Mouse (Mus musculus): ENCODE results near the gene Gpc1.

The Gpc1 gene

DNA sequence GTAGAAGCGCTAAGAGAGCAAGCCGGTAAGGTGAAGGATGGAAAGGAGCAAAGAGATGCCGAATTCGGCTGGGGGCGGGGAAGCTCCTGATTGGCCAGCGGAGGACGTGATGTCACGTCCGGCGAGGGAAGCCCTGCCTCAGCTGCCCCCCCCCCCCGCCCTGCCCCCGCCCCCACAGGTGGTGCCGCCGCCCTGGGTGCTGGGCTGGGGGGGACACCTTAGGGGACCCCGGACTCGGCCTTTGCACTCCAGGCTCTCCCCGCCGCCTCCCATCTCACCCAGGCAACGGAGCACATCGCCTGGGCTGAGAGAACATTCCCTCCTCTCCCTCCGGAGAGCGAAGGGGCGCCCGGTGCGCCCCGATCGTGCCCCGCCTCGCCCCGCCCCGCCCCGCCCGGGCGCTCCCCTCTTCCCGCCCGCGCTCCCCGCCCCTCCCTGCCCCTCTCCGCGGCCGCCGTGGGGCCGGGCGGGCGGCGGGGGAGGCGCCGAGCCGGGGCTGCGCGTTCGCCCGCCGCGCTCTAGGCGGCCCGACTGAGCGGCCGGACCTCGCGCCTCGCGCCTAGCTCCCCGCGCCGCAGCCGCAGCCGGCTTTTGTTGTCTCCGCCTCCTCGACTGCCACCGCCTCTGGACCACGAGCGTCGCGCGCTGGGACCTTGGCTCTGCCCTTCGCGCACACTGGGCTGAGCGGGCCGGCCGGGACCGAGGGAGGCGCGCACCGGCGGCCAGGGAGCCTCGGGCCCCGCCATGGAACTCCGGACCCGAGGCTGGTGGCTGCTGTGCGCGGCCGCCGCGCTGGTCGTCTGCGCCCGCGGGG is at the start of gene Gpc1:
Gene Gpc1 (plus strand): TSS at position 458 of the 814 bp plus-strand sequence.
- peak; percentile 88 for DNase-seq (ENCODE audit: low spot score)

DNA sequence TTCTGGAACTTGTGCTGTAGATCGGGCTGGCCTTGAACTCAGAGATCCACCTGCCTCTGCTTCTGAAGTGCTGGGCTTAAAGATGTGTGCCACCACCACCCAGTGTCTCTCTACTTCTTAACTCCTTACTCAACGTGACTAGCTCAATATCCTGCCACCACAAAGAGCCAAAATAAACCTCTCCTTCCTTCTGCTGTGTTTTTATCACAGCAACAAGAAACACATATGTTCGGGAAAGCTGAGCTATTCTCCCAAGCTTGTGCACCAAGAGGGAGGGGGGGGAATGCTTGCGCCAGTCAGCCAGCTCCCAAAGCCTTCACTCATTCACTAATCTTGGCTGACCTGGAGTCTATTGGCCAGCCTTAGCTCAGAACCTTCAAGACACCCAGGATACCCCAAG is 49.6 kb upstream of the Gpc1 start:
- no peak for DNase-seq (ENCODE audit: low spot score)

DNA sequence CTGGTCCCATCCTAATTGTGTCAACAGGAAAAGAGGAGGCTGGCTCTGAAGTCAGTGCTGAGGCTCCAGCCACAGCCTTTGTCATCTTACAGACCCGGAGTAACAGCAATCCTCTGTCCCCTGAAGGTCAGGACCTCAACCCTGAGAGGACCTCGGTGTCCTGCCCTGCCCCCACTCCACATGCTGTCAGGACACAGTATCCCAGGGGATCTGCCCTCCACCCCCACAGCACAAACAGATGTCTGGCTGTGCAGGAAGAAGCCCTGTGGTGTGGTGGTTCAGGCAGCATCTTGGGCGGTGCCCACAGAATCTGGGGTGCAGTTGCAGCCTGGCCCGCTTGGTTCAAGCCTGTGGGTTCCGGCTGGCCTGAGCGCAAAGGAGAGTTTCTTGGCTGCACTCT is 48.9 kb upstream of the Gpc1 start:
- DNase-seq (ENCODE audit: low spot score): no peak

DNA sequence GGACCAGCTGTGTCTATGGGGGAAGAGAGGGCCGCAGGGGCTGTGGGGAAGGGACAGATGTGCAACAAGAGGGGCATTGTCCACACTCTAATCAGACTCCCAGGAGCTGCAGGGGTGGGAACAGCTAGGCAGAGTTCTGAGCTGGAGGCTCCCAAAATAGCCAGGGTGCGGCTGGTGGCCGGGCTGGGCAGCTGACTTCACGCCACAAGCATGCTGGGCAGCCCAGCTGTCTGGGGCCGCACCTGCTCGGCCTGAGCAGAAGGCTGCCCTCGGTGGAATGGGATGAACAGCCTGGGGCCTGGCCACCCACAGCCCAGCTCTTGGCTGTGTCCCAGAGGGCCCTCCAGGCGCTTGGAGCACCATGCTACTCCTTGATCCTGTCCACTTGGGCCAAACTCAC is 44.2 kb upstream of the Gpc1 start:
- DNase-seq (ENCODE audit: low spot score): no peak

DNA sequence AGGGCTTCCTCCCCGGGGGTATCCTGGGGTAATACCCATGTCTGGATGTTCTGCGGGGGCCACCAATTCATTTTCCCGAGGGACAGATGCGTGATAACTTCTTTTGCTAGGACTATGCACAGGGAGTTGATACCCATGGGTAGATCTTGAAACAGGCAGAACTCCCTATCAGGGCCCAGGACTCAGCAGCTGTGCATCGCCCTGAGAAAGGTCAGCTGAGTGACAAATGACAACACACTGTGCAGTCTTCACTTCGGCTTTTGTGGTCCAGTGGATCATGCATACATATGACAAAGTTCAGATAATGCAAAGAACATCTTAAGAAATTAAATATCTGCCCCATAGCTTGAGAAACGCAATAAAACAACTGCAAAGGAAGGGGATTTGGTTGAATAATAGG is 43.4 kb upstream of the Gpc1 start:
- no peak for DNase-seq (ENCODE audit: low spot score)

DNA sequence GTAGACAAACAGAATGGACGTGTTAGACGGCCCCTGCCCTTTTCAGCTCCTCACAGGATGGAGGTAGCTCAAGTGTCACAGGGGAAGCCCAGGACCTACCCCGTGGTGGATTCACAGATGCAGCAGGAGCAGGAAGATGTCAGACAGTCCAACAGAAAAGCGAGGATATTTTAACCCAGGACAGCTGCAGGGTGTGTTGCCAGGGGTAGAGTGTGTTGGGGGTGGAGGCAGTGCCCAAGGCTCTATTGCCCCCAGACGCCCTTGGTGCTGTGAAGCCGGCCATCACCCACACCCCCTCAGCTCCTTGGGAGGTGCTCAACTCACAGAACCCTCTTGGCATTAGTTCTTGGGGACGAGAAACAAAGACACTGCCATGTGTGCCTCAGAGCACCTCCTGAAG is 40.8 kb upstream of the Gpc1 start:
- DNase-seq (ENCODE audit: low spot score): no peak

DNA sequence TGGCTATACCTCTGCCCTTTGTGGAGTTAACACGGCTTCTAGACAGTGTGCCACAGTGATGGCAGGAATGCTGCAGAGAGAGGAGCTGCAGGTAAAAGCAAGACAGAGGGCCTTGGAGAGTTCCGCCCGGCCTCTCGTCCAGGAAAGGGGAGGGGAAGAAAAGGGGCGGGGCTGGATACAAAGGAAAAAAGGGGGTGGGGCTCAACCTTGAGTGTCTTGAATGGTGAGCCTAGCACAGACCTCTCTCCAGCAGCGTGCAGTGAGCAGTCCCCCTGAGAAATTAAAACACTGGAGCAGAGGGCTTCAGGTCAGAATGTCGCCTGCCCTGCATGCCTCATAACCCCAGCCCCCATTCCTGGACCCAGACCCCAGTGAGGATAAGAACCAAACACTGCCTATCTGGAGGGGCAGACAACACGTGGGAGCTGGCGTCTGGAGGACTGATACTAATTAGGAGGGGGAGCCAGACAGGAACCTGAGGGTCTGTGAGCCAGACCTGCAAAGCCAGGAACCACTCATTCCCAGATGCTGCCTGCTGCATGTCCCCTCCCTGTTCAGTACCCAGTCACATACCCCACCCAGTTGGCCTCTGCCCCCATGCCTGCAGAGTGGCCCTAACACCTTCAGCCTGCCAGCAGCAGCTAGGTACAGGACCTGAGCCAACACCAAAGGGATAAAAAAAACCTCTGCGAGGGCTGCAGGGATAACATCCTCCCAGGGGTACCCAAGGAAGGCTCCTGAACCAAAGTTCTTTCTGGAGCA is 40.2 kb upstream of the Gpc1 start:
- DNase-seq (ENCODE audit: low spot score): no peak

DNA sequence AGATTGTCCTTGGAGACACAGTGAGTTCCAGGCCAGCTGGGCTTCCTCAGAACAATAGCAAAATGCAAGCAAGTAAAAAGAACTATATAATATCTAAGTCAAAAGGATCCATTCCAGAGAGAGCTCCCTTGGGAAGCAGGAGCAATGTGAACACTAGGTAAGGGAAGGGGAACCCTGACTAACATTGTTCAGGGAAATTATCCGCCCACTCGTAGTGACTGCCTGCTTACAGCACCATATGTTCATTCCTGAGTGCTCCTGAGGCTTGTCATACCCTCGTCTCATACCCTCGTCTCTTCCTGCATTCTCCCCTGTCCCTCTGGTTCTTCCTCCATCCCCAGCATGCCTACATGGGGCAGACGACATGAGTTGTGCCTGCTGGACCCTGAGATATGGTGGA is 37.7 kb upstream of the Gpc1 start:
- no peak for DNase-seq (ENCODE audit: low spot score)

DNA sequence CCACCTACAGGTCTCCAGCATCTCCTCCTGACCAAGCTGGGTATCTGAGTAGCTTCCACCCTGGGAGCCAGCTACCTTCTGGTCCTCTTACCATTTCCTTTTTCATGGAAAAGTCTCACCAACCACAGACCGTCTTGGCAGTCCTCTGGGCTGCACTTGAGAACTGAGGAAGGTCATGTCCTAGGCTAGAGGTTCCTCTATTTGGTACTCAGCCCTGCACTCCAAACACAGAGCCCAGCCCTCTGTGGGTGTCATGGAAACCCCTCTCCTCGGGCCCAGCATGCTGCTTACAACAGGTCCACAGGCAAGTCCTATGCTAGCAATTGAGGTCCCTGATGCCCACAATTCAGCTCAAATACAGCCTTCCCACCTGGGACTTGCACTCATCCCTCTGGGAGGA is 33.0 kb upstream of the Gpc1 start:
- no peak for DNase-seq (ENCODE audit: low spot score)

DNA sequence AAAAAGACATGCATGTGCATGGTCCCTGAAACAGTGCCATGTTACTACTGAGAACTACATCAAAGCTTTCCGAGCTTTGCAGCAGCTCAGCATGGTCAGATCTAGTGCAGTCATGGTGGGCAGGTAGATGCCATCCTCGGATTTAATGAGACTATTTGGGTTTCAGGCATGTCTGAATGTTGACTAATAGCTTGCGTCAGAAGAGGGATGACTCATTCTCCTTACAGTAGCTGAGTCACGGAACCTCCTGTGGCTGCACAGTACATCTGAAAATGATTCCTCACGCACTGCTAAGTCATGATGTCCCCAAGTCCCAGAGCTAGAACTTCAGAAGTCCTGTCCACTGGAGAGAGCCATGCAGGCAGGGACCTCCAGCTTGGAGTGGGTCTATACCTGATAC is 31.8 kb upstream of the Gpc1 start:
- DNase-seq (ENCODE audit: low spot score): no peak

DNA sequence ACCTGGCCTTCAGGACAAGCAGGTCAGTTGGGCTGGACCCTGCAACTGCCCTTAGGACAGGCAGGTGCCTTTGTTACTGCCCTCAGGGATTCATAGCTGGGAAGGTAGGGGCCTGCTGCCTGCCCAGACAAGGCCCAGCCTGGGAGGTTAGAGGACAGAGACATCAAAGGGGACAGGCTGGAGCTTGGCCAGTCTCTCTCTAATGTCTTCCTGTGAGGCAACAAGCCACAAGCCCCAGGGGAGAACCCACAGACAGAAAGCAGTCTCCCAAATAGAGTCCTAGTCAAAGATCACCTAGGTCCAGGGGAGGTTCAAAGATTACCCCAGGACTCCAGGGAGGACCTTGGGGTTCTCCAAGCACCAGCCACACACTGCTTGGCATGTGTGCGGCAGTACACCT is 29.1 kb upstream of the Gpc1 start:
- DNase-seq (ENCODE audit: low spot score): no peak

DNA sequence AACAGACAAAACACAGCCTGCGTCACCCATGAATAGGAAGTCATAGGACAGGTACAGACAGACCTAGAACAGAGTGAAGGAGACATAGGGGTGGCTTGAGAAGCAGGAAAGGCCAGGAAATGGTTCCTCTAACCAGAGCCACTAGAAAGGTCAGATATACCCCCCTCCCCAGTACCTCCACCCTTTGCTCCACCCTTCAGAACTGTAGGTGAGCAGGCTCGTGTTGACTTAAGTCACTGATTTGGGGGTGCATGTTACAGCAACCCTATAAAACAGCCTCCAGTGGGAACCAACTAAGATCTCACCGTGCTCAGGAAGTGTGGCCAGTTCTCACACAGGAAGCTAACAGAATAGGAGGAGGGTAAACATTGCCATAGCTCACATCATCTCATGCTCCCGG is 28.1 kb upstream of the Gpc1 start:
- DNase-seq (ENCODE audit: low spot score): no peak

DNA sequence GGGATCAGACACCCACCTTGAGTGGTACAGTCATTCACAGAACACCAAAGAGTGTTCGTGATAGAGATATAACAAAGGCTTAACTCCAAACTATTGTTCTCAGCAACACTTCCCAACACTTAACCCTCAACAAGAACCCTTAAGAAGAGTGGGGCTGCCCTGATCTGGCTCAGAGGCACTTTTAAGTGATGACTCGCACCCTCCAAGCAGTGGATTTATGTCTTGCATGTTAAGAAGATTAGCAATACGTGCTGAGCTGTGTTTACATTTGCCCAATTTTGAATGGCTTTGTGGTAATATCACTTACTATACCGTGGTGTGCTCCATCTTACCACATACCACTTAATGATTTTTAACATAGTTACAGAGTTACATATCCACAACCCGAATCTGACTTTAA is 26.3 kb upstream of the Gpc1 start:
- DNase-seq (ENCODE audit: low spot score): no peak

DNA sequence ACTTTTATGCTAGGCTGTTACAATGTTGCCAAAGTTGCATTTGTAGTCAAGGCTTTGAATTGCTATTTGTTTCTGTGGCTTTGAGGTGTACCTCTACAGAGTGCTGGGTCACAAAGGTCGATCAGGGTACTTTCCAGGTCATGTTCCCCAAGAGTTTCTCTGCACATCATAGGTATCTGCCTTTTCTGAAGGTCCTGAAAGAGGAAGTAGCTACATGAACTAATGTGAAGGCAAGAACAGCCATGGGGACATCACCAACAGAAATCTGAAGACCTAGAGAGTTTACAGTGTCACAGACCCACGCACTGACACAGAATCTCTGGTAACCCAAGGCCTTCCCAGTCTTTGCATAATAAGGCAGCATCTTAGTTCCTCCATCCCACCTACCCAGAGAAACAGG is 25.6 kb upstream of the Gpc1 start:
- DNase-seq (ENCODE audit: low spot score): no peak

DNA sequence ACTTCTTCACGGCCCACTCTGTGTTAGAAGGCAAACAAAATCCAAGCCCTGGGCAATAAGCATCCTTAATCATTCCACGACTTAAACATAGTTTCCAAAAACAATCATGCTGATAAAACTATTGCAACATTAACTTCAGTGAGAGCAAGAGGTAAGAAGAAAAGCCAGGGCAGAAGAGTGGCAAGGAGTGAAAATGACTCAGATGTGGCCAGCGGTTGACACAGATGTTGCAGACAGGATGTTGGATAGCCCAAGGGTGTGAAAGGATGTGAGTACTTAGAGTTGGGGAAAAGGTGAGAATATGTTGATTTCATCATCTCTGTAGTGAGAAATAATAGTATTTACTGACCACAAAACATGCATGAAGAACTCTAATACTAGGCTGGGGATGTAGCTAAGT is 24.7 kb upstream of the Gpc1 start:
- no peak for DNase-seq (ENCODE audit: low spot score)

DNA sequence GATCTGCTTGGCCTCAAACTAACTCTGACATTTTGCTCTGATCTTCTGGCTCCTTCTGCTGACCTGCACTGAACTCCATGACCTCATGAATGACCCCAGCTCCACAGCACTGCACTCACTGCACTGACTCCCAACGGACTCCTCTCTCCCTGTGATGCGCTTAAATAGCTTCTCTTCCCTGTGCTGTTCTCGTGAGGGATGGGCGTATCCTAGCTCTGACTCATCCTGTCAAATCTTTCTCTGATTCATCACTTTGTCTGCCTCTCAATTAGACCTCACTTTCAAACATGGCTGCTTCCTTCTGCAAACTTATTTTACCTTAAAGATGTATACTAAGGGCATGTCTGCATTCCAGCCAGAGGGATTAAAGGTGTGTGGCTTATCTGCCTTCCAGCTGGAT is 21.8 kb upstream of the Gpc1 start:
- no peak for DNase-seq (ENCODE audit: low spot score)

DNA sequence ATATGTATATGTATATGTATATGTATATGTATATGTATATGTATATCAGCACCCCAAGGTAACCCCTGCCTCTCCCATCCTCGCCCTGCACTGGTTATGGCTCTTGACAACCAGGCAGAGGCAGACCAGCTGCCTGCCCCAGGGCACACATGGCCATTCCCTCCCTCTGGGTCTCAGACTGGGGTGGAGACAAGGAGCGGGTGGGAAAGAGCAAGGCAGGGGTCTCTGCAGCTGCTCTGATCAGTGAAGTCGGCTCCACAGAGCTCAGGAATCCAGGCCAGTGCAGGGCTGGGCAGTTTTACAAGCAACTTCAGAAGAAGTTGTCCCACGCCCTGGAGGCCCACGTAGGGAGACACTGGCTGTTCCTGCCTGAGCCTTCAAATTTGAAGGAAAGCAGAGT is 17.1 kb upstream of the Gpc1 start:
- DNase-seq (ENCODE audit: low spot score): no peak

DNA sequence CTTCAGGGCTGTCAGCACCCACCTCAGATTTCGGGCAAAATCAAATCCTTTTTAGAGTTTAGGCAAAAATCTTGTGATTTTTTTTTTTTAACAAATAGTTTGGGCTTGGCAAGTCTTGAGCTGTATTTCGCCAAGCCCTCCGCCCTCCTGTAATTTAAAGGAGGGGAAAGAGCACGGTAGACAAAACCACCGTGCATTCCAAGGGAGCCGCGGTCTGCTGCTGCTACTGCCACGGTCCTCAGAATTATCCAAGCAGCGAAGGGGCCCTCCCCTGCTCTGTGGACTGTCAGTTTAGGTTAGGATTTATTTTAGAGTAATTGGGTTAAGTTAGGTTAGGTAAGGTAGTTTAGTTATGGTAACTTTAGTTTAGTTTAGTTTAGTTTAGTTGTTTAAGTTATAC is 16.3 kb upstream of the Gpc1 start:
- DNase-seq (ENCODE audit: low spot score): no peak

DNA sequence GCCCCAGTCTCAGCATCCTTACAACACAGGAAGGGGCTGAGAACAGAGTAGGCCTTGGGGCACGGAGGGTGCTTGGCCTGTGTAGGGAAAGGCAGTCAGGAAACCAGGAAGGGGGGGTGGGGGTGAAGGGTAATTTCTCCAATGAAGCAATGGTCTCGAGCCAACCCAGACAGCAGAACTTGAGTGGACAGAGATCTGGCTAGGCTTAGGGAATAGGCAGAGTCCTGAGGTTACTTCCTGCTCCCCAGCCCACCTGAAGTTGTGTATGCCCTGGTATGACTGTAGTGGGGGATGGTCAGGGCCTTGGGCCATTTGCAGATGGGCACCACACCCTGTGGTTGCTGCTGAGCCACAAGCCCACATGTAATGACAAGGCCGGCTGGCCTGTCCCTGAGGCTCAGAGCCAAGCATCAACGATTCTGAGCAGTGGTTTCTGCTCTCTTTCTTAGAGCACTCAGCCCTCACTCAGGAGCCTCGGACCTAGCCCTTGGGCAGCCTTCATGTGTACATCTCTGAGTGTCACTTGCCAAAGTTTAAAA is 15.6 kb upstream of the Gpc1 start:
- DNase-seq (ENCODE audit: low spot score): no peak

DNA sequence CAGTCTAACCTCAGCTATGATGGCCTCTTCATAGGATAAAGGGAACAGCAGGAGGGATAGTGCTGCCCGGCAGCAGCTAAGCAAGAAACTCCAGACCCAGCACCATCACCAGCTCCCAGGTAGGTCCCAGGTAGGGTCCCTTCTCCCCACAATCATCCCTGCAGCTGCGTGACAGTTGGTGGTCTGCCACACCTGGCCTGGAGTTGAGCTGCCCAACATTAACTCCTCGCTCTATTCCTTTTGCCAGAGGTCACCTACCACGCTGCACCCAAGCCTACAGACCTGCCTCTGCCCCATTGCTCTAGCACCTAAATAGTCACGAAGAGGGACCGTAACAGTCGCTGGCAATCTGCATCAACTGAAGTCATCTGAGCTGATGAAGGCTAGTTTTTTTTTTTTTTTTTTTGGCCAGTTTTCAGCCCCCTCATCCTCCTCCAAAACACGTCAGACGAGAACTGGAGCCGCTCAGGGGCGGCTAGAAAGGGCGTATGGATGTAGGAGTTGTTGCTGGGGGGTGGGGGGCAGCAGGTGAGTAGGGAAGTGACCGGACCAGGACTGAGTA is 738 bp upstream of the Gpc1 start:
- DNase-seq (ENCODE audit: low spot score): no peak

DNA sequence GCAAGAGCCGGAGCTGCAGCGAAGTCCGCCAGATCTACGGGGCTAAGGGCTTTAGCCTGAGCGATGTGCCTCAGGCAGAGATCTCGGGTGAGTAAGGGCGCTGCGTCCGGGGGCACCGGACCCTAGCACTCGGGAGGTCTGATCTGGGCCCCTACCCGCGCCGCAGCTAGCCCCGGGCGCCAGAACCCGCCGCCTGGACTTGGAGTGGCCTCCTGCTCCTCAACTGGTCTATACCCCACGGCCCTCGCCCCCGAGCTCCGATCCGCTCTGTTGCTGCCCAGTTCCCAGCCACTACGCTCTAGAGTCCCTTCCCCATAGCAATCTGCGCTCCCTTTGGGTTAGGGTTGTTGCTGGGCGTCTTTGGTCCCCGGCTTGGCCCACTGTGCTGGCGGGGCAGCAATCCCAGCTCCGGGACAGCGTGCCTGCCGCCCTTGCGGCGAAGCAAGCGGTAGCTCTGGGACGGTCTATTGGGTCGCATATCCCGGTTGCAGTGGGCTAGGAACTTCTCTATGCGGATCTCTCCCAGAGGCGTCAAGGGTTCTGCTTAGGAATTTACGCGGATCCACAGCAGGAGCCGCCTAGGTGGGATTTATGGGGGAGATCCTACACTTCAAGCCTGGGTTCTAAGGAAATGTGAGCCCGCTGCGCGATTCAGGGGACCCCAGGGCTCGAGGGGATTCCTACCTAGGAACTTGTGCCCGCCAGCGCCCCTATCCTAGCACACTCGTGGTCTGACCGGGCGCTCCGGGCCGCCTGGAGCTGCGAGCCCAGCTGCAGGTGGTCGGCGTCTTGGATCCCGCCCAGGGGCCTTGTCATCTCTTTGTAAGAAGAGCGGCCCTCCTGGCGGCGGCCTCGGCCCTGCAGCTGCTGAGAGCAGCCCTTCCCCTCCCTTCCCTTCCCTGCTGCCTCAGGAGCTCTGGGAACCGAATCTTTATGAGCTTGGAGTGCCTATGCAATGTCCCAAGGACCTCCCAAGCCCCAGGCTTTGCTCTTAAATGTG is 866 bp downstream of the Gpc1 start:
- DNase-seq (ENCODE audit: low spot score): peak; percentile 41

Measured in layer of hippocampus, adult 11-12 months (tissue).